Mouse (Mus musculus) ES-Bruce4 (cell line): Measurements from ENCODE around the gene Ttyh1. TPM values are rescaled to one million over a fixed set of nuclear protein-coding genes. Genes with fewer than 3 reads are reported as not detected.

ENCODE experiments used
- H3K27ac ChIP-seq: 2 replicates; pipeline ENCODE4 v1.5.1; 2012; ENCODE audit warnings: low read length, inconsistent platforms; ENCODE audit not compliant: insufficient read depth
- H3K27me3 ChIP-seq: 2 replicates; pipeline ENCODE4 v1.6.1; 2012; ENCODE audit warnings: mild to moderate bottlenecking, low read length, inconsistent platforms; ENCODE audit not compliant: control insufficient read depth, poor library complexity, insufficient read depth, severe bottlenecking
- H3K36me3 ChIP-seq: 2 replicates; pipeline ENCODE4 v1.6.1; 2012; ENCODE audit warnings: inconsistent platforms, mild to moderate bottlenecking, low read length, moderate library complexity; ENCODE audit not compliant: control insufficient read depth, poor library complexity, insufficient read depth, severe bottlenecking
- H3K4me1 ChIP-seq: one replicate; pipeline ENCODE4 v1.8.1; 2011; ENCODE audit warnings: low read length; ENCODE audit not compliant: control insufficient read depth, insufficient read depth
- H3K4me3 ChIP-seq: 2 replicates; pipeline ENCODE4 v1.5.1; 2011; ENCODE audit warnings: low read depth, mild to moderate bottlenecking, low read length
- H3K9ac ChIP-seq: 2 replicates; pipeline ENCODE4 v1.6.1; 2012; ENCODE audit warnings: low read depth, mild to moderate bottlenecking, inconsistent platforms; ENCODE audit not compliant: poor library complexity, severe bottlenecking
- H3K9me3 ChIP-seq: replicated peaks from 2 replicates; pipeline ENCODE4 v1.6.1; 2012; ENCODE audit warnings: mild to moderate bottlenecking, low read length, inconsistent platforms; ENCODE audit not compliant: control insufficient read depth, poor library complexity, insufficient read depth, severe bottlenecking
- CTCF ChIP-seq: IDR thresholded peaks from one replicate; pipeline ENCODE4 v1.8.1; 2011; ENCODE audit warnings: low read depth, low read length
- EP300 ChIP-seq: IDR thresholded peaks from 2 replicates; pipeline ENCODE4 v1.6.1; 2011; ENCODE audit warnings: low read depth, low read length; ENCODE audit not compliant: insufficient read depth
- POLR2A ChIP-seq: IDR thresholded peaks from one replicate; pipeline ENCODE4 v1.8.1; 2011; ENCODE audit warnings: low read length; ENCODE audit not compliant: insufficient read depth
- polyA plus RNA-seq: library from polyadenylated mRNA; stranded (reverse); fragments of >200 nt; gene quantifications from 2 replicates; pipeline ENCODE4 v1.2.4, GENCODE M21; 2011; ENCODE audit warnings: low read depth; ENCODE audit not compliant: missing spikeins, insufficient read depth, insufficient read length

Gene Ttyh1
- polyA plus RNA-seq, 1 experiment = 22.1 TPM

- peak overlapping the region; percentile 92 for H3K27ac ChIP-seq
- H3K9ac ChIP-seq = no peak overlapping the region
- H3K4me1 ChIP-seq = peaks cover 6% of the 10 kb centered on the region
- TF ChIP-seq EP300 (peak; percentile 86), CTCF (no peak)
- H3K9me3 ChIP-seq = no peaks in the 10 kb centered on the region
- H3K27me3 ChIP-seq = no peaks in the 10 kb centered on the region
- H3K36me3 ChIP-seq = 0 out of 2 replicates have a peak, but pooled peaks cover 2% of the 10 kb centered on the region
- peak overlapping the region; percentile 46 for H3K4me3 ChIP-seq
These were observed 5.1 kb downstream of the Ttyh1 start for GRCm38 (mm10) chr7:4124315-4124759.

GRCm38 (mm10) chr7:4124856-4125255 lies 5.6 kb downstream of the Ttyh1 start:
- Histone ChIP-seq H3K4me1 (peaks cover 6% of the 10 kb centered on the region), H3K9ac (no peak overlapping the region), H3K27me3 (no peaks in the 10 kb centered on the region), H3K9me3 (no peaks in the 10 kb centered on the region), H3K27ac (peak overlapping the region; percentile 71), H3K36me3 (0 out of 2 replicates have a peak, but pooled peaks cover 2% of the 10 kb centered on the region), H3K4me3 (peak overlapping the region; percentile 46)
- TF ChIP-seq EP300 (peak; percentile 78), POLR2A (no peak)

GRCm38 (mm10) chr7:4125306-4125705 lies 6.1 kb downstream of the Ttyh1 start:
- H3K4me1 ChIP-seq = peaks cover 6% of the 10 kb centered on the region
- peak overlapping the region; percentile 71 for H3K27ac ChIP-seq
- H3K4me3 ChIP-seq = no peak overlapping the region
- 0 out of 2 replicates have a peak, but pooled peaks cover 2% of the 10 kb centered on the region for H3K36me3 ChIP-seq
- H3K9me3 ChIP-seq = no peaks in the 10 kb centered on the region
- peak; percentile 88 for TF ChIP-seq EP300
- TF ChIP-seq POLR2A = no peak
- H3K9ac ChIP-seq = no peak overlapping the region
- no peaks in the 10 kb centered on the region for H3K27me3 ChIP-seq

- no peaks in the 10 kb centered on the region for H3K27me3 ChIP-seq
- no peak overlapping the region for H3K27ac ChIP-seq
- H3K4me1 ChIP-seq = peaks cover 11% of the 10 kb centered on the region
- 0 out of 2 replicates have a peak, but pooled peaks cover 2% of the 10 kb centered on the region for H3K36me3 ChIP-seq
- no peak overlapping the region for H3K4me3 ChIP-seq
- no peak for TF ChIP-seq CTCF
- TF ChIP-seq EP300 = no peak
- TF ChIP-seq POLR2A = no peak
- no peak overlapping the region for H3K9ac ChIP-seq
- H3K9me3 ChIP-seq = no peaks in the 10 kb centered on the region
These were observed 8.0 kb downstream of the Ttyh1 start for GRCm38 (mm10) chr7:4126992-4127785.

- Histone ChIP-seq H3K27me3 (no peaks in the 10 kb centered on the region), H3K4me1 (peaks cover 8% of the 10 kb centered on the region), H3K9me3 (no peaks in the 10 kb centered on the region), H3K36me3 (0 out of 2 replicates have a peak, but pooled peaks cover 2% of the 10 kb centered on the region), H3K27ac (no peak overlapping the region), H3K4me3 (no peak overlapping the region), H3K9ac (no peak overlapping the region)
- TF ChIP-seq CTCF (no peak), POLR2A (no peak), EP300 (no peak)
These were observed 8.7 kb downstream of the Ttyh1 start for GRCm38 (mm10) chr7:4127894-4128293.

GRCm38 (mm10) chr7:4128860-4129259 lies 9.7 kb downstream of the Ttyh1 start:
- Histone ChIP-seq H3K27ac (no peak overlapping the region), H3K4me1 (peaks cover 5% of the 10 kb centered on the region), H3K9ac (no peak overlapping the region), H3K9me3 (no peaks in the 10 kb centered on the region), H3K36me3 (0 out of 2 replicates have a peak, but pooled peaks cover 2% of the 10 kb centered on the region), H3K4me3 (no peak overlapping the region), H3K27me3 (no peaks in the 10 kb centered on the region)
- TF ChIP-seq POLR2A (no peak), EP300 (no peak), CTCF (no peak)
